Mouse (Mus musculus): ENCODE measurements at regions not wholly inside any gene's neighbourhood (a gene's known extent, or its start where the extent isn't known, plus 50 kb on each side); places are given as distances from the start of the nearest gene placed in this dataset.

GRCm38 (mm10) chr19:14742361-14742760, 144.5 kb upstream of the Tle4 start:
- 66% methylated on average over 3 of the region's 3 CpGs for WGBS (ENCODE audit: insufficient replicate concordance)
- Histone ChIP-seq H3K4me1 (no peaks in the 10 kb centered on the region), H3K27me3 (replicated peaks) (no peaks in the 10 kb centered on the region), H3K9me3 (replicated peaks) (no peaks in the 10 kb centered on the region), H3K9ac (no peak overlapping the region), H3K27ac (no peak overlapping the region), H3K4me3 (no peak overlapping the region), H3K36me3 (no peaks in the 10 kb centered on the region), H3K4me2 (no peak overlapping the region)
- ATAC-seq = no peak

- WGBS (ENCODE audit: insufficient replicate concordance) = 69% methylated on average over 1 of the region's 1 CpGs
- no peak for ATAC-seq
Observed at GRCm38 (mm10) chr19:14740936-14741335, 143.1 kb upstream of the Tle4 start.

GRCm38 (mm10) chr19:14740139-14740538, 142.3 kb upstream of the Tle4 start:
- H3K9me3 ChIP-seq (replicated peaks) = no peaks in the 10 kb centered on the region
- H3K27ac ChIP-seq = no peak overlapping the region
- no peaks in the 10 kb centered on the region for H3K36me3 ChIP-seq
- H3K4me1 ChIP-seq = no peaks in the 10 kb centered on the region
- ATAC-seq = no peak
- 80% methylated on average over 1 of the region's 1 CpGs for WGBS (ENCODE audit: insufficient replicate concordance)
- H3K4me2 ChIP-seq = no peak overlapping the region
- H3K4me3 ChIP-seq = no peak overlapping the region
- no peak overlapping the region for H3K9ac ChIP-seq
- no peaks in the 10 kb centered on the region for H3K27me3 ChIP-seq (replicated peaks)

More at GRCm38 (mm10) chr19:14740936-14741335, 143.1 kb upstream of the Tle4 start:
- no peak overlapping the region for H3K4me3 ChIP-seq
- H3K4me2 ChIP-seq = no peak overlapping the region
- no peaks in the 10 kb centered on the region for H3K27me3 ChIP-seq (replicated peaks)
- H3K36me3 ChIP-seq = no peaks in the 10 kb centered on the region
- no peaks in the 10 kb centered on the region for H3K9me3 ChIP-seq (replicated peaks)
- H3K4me1 ChIP-seq = no peaks in the 10 kb centered on the region
- H3K27ac ChIP-seq = no peak overlapping the region
- H3K9ac ChIP-seq = no peak overlapping the region

GRCm38 (mm10) chr19:14736514-14736913, 138.7 kb upstream of the Tle4 start:
- Histone ChIP-seq H3K4me2 (no peak overlapping the region), H3K27me3 (replicated peaks) (no peaks in the 10 kb centered on the region), H3K4me3 (no peak overlapping the region), H3K36me3 (no peaks in the 10 kb centered on the region), H3K4me1 (no peaks in the 10 kb centered on the region), H3K9me3 (replicated peaks) (no peaks in the 10 kb centered on the region), H3K9ac (no peak overlapping the region), H3K27ac (no peak overlapping the region)
- WGBS (ENCODE audit: insufficient replicate concordance) = 54% methylated on average over 1 of the region's 1 CpGs
- ATAC-seq = no peak

GRCm38 (mm10) chr19:14725329-14725728, 127.5 kb upstream of the Tle4 start:
- Histone ChIP-seq H3K9ac (no peak overlapping the region), H3K4me1 (no peaks in the 10 kb centered on the region), H3K36me3 (no peaks in the 10 kb centered on the region), H3K27me3 (replicated peaks) (no peaks in the 10 kb centered on the region), H3K9me3 (replicated peaks) (no peaks in the 10 kb centered on the region), H3K4me3 (no peak overlapping the region), H3K4me2 (no peak overlapping the region), H3K27ac (no peak overlapping the region)
- no peak for ATAC-seq
- 49% methylated on average over 3 of the region's 3 CpGs for WGBS (ENCODE audit: insufficient replicate concordance)

GRCm38 (mm10) chr19:14724637-14725036, 126.8 kb upstream of the Tle4 start:
- H3K27me3 ChIP-seq (replicated peaks) = no peaks in the 10 kb centered on the region
- H3K4me3 ChIP-seq = no peak overlapping the region
- H3K4me2 ChIP-seq = no peak overlapping the region
- WGBS (ENCODE audit: insufficient replicate concordance) = 51% methylated on average over 4 of the region's 4 CpGs
- no peaks in the 10 kb centered on the region for H3K36me3 ChIP-seq
- ATAC-seq = no peak
- H3K9ac ChIP-seq = no peak overlapping the region
- no peaks in the 10 kb centered on the region for H3K9me3 ChIP-seq (replicated peaks)
- no peaks in the 10 kb centered on the region for H3K4me1 ChIP-seq
- H3K27ac ChIP-seq = no peak overlapping the region

GRCm38 (mm10) chr19:14705791-14706190, 107.9 kb upstream of the Tle4 start:
- no peaks in the 10 kb centered on the region for H3K9me3 ChIP-seq (replicated peaks)
- no peaks in the 10 kb centered on the region for H3K4me1 ChIP-seq
- H3K4me2 ChIP-seq = no peak overlapping the region
- no peak overlapping the region for H3K4me3 ChIP-seq
- H3K9ac ChIP-seq = no peak overlapping the region
- H3K36me3 ChIP-seq = no peaks in the 10 kb centered on the region
- H3K27me3 ChIP-seq (replicated peaks) = no peaks in the 10 kb centered on the region
- WGBS (ENCODE audit: insufficient replicate concordance) = 65% methylated on average over 2 of the region's 2 CpGs
- no peak overlapping the region for H3K27ac ChIP-seq
- ATAC-seq = no peak

- ATAC-seq = no peak
- Histone ChIP-seq H3K4me2 (no peak overlapping the region), H3K27me3 (replicated peaks) (no peaks in the 10 kb centered on the region), H3K9ac (no peak overlapping the region), H3K36me3 (no peaks in the 10 kb centered on the region), H3K27ac (no peak overlapping the region), H3K4me1 (no peaks in the 10 kb centered on the region), H3K4me3 (no peak overlapping the region), H3K9me3 (replicated peaks) (no peaks in the 10 kb centered on the region)
- 77% methylated on average over 4 of the region's 4 CpGs for WGBS (ENCODE audit: insufficient replicate concordance)
Observed at GRCm38 (mm10) chr19:14701116-14701515, 103.3 kb upstream of the Tle4 start.

GRCm38 (mm10) chr19:14695369-14695768, 97.5 kb upstream of the Tle4 start:
- no peaks in the 10 kb centered on the region for H3K36me3 ChIP-seq
- H3K27me3 ChIP-seq (replicated peaks) = no peaks in the 10 kb centered on the region
- H3K9ac ChIP-seq = no peak overlapping the region
- no peak overlapping the region for H3K4me2 ChIP-seq
- H3K4me3 ChIP-seq = no peak overlapping the region
- no peaks in the 10 kb centered on the region for H3K9me3 ChIP-seq (replicated peaks)
- no peaks in the 10 kb centered on the region for H3K4me1 ChIP-seq
- H3K27ac ChIP-seq = no peak overlapping the region
- 58% methylated on average over 10 of the region's 10 CpGs for WGBS (ENCODE audit: insufficient replicate concordance)
- ATAC-seq = no peak

- Histone ChIP-seq H3K4me1 (no peaks in the 10 kb centered on the region), H3K27me3 (replicated peaks) (no peaks in the 10 kb centered on the region), H3K9ac (no peak overlapping the region), H3K4me2 (no peak overlapping the region), H3K27ac (no peak overlapping the region), H3K36me3 (no peaks in the 10 kb centered on the region), H3K4me3 (no peak overlapping the region), H3K9me3 (replicated peaks) (no peaks in the 10 kb centered on the region)
- no peak for ATAC-seq
Observed at GRCm38 (mm10) chr19:14692183-14692582, 94.3 kb upstream of the Tle4 start.

- Histone ChIP-seq H3K9me3 (replicated peaks) (no peaks in the 10 kb centered on the region), H3K27ac (no peak overlapping the region), H3K4me1 (no peaks in the 10 kb centered on the region), H3K27me3 (replicated peaks) (no peaks in the 10 kb centered on the region), H3K36me3 (no peaks in the 10 kb centered on the region), H3K4me2 (no peak overlapping the region), H3K4me3 (no peak overlapping the region), H3K9ac (no peak overlapping the region)
- WGBS (ENCODE audit: insufficient replicate concordance) = 82% methylated on average over 1 of the region's 1 CpGs
- no peak for ATAC-seq
Observed at GRCm38 (mm10) chr19:14685628-14686027, 87.8 kb upstream of the Tle4 start.

- WGBS (ENCODE audit: insufficient replicate concordance) = 80% methylated on average over 3 of the region's 3 CpGs
- Histone ChIP-seq H3K4me2 (no peak overlapping the region), H3K9me3 (replicated peaks) (no peaks in the 10 kb centered on the region), H3K27ac (no peak overlapping the region), H3K27me3 (replicated peaks) (no peaks in the 10 kb centered on the region), H3K36me3 (no peaks in the 10 kb centered on the region), H3K9ac (no peak overlapping the region), H3K4me3 (no peak overlapping the region), H3K4me1 (no peaks in the 10 kb centered on the region)
- no peak for ATAC-seq
Observed at GRCm38 (mm10) chr19:14684669-14685068, 86.8 kb upstream of the Tle4 start.

- no peak overlapping the region for H3K4me2 ChIP-seq
- H3K9me3 ChIP-seq (replicated peaks) = no peaks in the 10 kb centered on the region
- WGBS (ENCODE audit: insufficient replicate concordance) = 70% methylated on average over 11 of the region's 11 CpGs
- no peaks in the 10 kb centered on the region for H3K4me1 ChIP-seq
- H3K27ac ChIP-seq = no peak overlapping the region
- H3K4me3 ChIP-seq = no peak overlapping the region
- H3K36me3 ChIP-seq = no peaks in the 10 kb centered on the region
- no peaks in the 10 kb centered on the region for H3K27me3 ChIP-seq (replicated peaks)
- no peak overlapping the region for H3K9ac ChIP-seq
- no peak for ATAC-seq
Observed at GRCm38 (mm10) chr19:14681306-14681705, 83.5 kb upstream of the Tle4 start.

All from liver, embryonic 12.5 days (tissue).